Mouse (Mus musculus): ENCODE results near the gene Ccdc60. TPM values are rescaled to one million over a fixed set of nuclear protein-coding genes. Genes with fewer than 3 reads are reported as not detected.

The Ccdc60 gene
- polyA plus RNA-seq, 1 experiment, result 0.85 TPM

GRCm38 (mm10) chr5:116202692-116203091 lies 86.1 kb downstream of the Ccdc60 start:
- Histone ChIP-seq H3K4me1 (ENCODE audit: control insufficient read depth, insufficient read depth, low read length) (no peaks in the 10 kb centered on the region), H3K27ac (ENCODE audit: control insufficient read depth, insufficient read depth, low read depth, low read length, poor library complexity) (no peak overlapping the region), H3K4me3 (replicated peaks; ENCODE audit: control insufficient read depth, low read depth, low read length) (no peak overlapping the region)
- no peak for TF ChIP-seq POLR2A (IDR thresholded peaks at IDR 0.05; ENCODE audit: borderline replicate concordance, control insufficient read depth, low read depth, low read length)
- TF ChIP-seq CTCF (IDR thresholded peaks at IDR 0.05; ENCODE audit: control insufficient read depth, insufficient read depth, low read length), result no peak
- WGBS, result 83% methylated on average over 5 of the region's 5 CpGs

DNA sequence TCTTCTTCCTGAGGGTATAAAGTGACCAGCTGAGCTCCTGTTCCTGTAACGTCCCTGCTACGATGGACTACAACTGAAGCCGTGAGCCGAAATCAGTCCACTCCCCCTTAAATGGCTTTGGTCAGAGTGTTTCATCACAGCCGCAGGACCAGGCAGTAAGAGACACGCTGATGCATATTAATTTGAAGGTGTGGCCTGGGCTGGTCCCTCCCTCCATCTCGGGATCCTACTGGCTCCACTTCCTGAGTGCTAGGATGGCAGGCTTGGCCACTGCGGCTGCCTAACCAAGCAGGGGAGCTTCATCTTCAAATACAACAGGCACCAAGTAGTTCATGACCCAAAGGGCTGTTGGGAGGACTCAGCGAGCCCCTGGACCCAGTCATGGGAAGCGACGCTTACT lies 94.3 kb downstream of the Ccdc60 start:
- H3K4me3 ChIP-seq (replicated peaks; ENCODE audit: control insufficient read depth, low read depth, low read length), result no peak overlapping the region
- WGBS, result 74% methylated on average over 11 of the region's 11 CpGs
- no peak overlapping the region for H3K27ac ChIP-seq (ENCODE audit: control insufficient read depth, insufficient read depth, low read depth, low read length, poor library complexity)
- H3K4me1 ChIP-seq (ENCODE audit: control insufficient read depth, insufficient read depth, low read length), result no peaks in the 10 kb centered on the region
- TF ChIP-seq POLR2A (IDR thresholded peaks at IDR 0.05; ENCODE audit: borderline replicate concordance, control insufficient read depth, low read depth, low read length), result no peak
- TF ChIP-seq CTCF (IDR thresholded peaks at IDR 0.05; ENCODE audit: control insufficient read depth, insufficient read depth, low read length), result no peak

- 63% methylated on average over 9 of the region's 9 CpGs for WGBS
- TF ChIP-seq POLR2A (IDR thresholded peaks at IDR 0.05; ENCODE audit: borderline replicate concordance, control insufficient read depth, low read depth, low read length) (no peak), CTCF (IDR thresholded peaks at IDR 0.05; ENCODE audit: control insufficient read depth, insufficient read depth, low read length) (no peak)
- H3K4me1 ChIP-seq (ENCODE audit: control insufficient read depth, insufficient read depth, low read length), result no peaks in the 10 kb centered on the region
- H3K4me3 ChIP-seq (replicated peaks; ENCODE audit: control insufficient read depth, low read depth, low read length), result no peak overlapping the region
- H3K27ac ChIP-seq (ENCODE audit: control insufficient read depth, insufficient read depth, low read depth, low read length, poor library complexity), result no peak overlapping the region
Measured at GRCm38 (mm10) chr5:116192693-116193092, 96.1 kb downstream of the Ccdc60 start.

- no peak for TF ChIP-seq POLR2A (IDR thresholded peaks at IDR 0.05; ENCODE audit: borderline replicate concordance, control insufficient read depth, low read depth, low read length)
- no peak for TF ChIP-seq CTCF (IDR thresholded peaks at IDR 0.05; ENCODE audit: control insufficient read depth, insufficient read depth, low read length)
- Histone ChIP-seq H3K4me1 (ENCODE audit: control insufficient read depth, insufficient read depth, low read length) (no peaks in the 10 kb centered on the region), H3K4me3 (replicated peaks; ENCODE audit: control insufficient read depth, low read depth, low read length) (no peak overlapping the region), H3K27ac (ENCODE audit: control insufficient read depth, insufficient read depth, low read depth, low read length, poor library complexity) (no peak overlapping the region)
- 91% methylated on average over 3 of the region's 3 CpGs for WGBS
Measured at GRCm38 (mm10) chr5:116191596-116191995, 97.2 kb downstream of the Ccdc60 start.

GRCm38 (mm10) chr5:116189818-116190217 lies 99.0 kb downstream of the Ccdc60 start:
- Histone ChIP-seq H3K27ac (ENCODE audit: control insufficient read depth, insufficient read depth, low read depth, low read length, poor library complexity) (no peak overlapping the region), H3K4me3 (replicated peaks; ENCODE audit: control insufficient read depth, low read depth, low read length) (no peak overlapping the region), H3K4me1 (ENCODE audit: control insufficient read depth, insufficient read depth, low read length) (no peaks in the 10 kb centered on the region)
- TF ChIP-seq POLR2A (IDR thresholded peaks at IDR 0.05; ENCODE audit: borderline replicate concordance, control insufficient read depth, low read depth, low read length) (no peak), CTCF (IDR thresholded peaks at IDR 0.05; ENCODE audit: control insufficient read depth, insufficient read depth, low read length) (no peak)
- 70% methylated on average over 6 of the region's 6 CpGs for WGBS

GRCm38 (mm10) chr5:116180594-116180993 lies 108.2 kb downstream of the Ccdc60 start:
- no peak overlapping the region for H3K4me3 ChIP-seq (replicated peaks; ENCODE audit: control insufficient read depth, low read depth, low read length)
- no peak overlapping the region for H3K27ac ChIP-seq (ENCODE audit: control insufficient read depth, insufficient read depth, low read depth, low read length, poor library complexity)
- WGBS, result 12% methylated on average over 13 of the region's 13 CpGs
- H3K4me1 ChIP-seq (ENCODE audit: control insufficient read depth, insufficient read depth, low read length), result no peaks in the 10 kb centered on the region
- TF ChIP-seq POLR2A (IDR thresholded peaks at IDR 0.05; ENCODE audit: borderline replicate concordance, control insufficient read depth, low read depth, low read length), result no peak

- WGBS, result 88% methylated on average over 6 of the region's 6 CpGs
- TF ChIP-seq POLR2A (IDR thresholded peaks at IDR 0.05; ENCODE audit: borderline replicate concordance, control insufficient read depth, low read depth, low read length) (no peak), CTCF (IDR thresholded peaks at IDR 0.05; ENCODE audit: control insufficient read depth, insufficient read depth, low read length) (no peak)
- H3K4me3 ChIP-seq (replicated peaks; ENCODE audit: control insufficient read depth, low read depth, low read length), result no peak overlapping the region
- no peaks in the 10 kb centered on the region for H3K4me1 ChIP-seq (ENCODE audit: control insufficient read depth, insufficient read depth, low read length)
- no peak overlapping the region for H3K27ac ChIP-seq (ENCODE audit: control insufficient read depth, insufficient read depth, low read depth, low read length, poor library complexity)
Measured at GRCm38 (mm10) chr5:116171721-116172120, 117.1 kb downstream of the Ccdc60 start.

- Histone ChIP-seq H3K27ac (ENCODE audit: control insufficient read depth, insufficient read depth, low read depth, low read length, poor library complexity) (no peak overlapping the region), H3K4me3 (replicated peaks; ENCODE audit: control insufficient read depth, low read depth, low read length) (no peak overlapping the region), H3K4me1 (ENCODE audit: control insufficient read depth, insufficient read depth, low read length) (no peaks in the 10 kb centered on the region)
- TF ChIP-seq POLR2A (IDR thresholded peaks at IDR 0.05; ENCODE audit: borderline replicate concordance, control insufficient read depth, low read depth, low read length), result no peak
- no peak for TF ChIP-seq CTCF (IDR thresholded peaks at IDR 0.05; ENCODE audit: control insufficient read depth, insufficient read depth, low read length)
- whole genome bisulfite sequencing, result 76% methylated on average over 13 of the region's 13 CpGs
Measured at GRCm38 (mm10) chr5:116166965-116167364, 121.8 kb downstream of the Ccdc60 start.

- H3K4me1 ChIP-seq (ENCODE audit: control insufficient read depth, insufficient read depth, low read length), result no peaks in the 10 kb centered on the region
- no peak for TF ChIP-seq POLR2A (IDR thresholded peaks at IDR 0.05; ENCODE audit: borderline replicate concordance, control insufficient read depth, low read depth, low read length)
- no peak for TF ChIP-seq CTCF (IDR thresholded peaks at IDR 0.05; ENCODE audit: control insufficient read depth, insufficient read depth, low read length)
- no peak overlapping the region for H3K27ac ChIP-seq (ENCODE audit: control insufficient read depth, insufficient read depth, low read depth, low read length, poor library complexity)
- H3K4me3 ChIP-seq (replicated peaks; ENCODE audit: control insufficient read depth, low read depth, low read length), result no peak overlapping the region
- WGBS, result 71% methylated on average over 11 of the region's 11 CpGs
Measured at GRCm38 (mm10) chr5:116165203-116165888, 123.4 kb downstream of the Ccdc60 start.
